Mouse (Mus musculus) heart, embryonic 15.5 days (tissue): ENCODE results near the gene Il20rb. TPM values are rescaled to one million over a fixed set of nuclear protein-coding genes. Genes with fewer than 3 reads are reported as not detected.

ENCODE experiments used
- ATAC-seq: fragments of 200-750 bp; cut with Nextera tagmentation; replicated peaks from 2 replicates; pipeline ENCODE4 v1.8.0; 2017; ENCODE audit warnings: low read depth, moderate TSS enrichment; ENCODE audit not compliant: insufficient number of reproducible peaks, insufficient read depth, low FRiP score
- H3K27ac ChIP-seq: fragments of 300-500 bp; sonication (generic); 2 replicates; pipeline ENCODE4 v1.5.1; 2015; ENCODE audit warnings: mild to moderate bottlenecking, inconsistent platforms
- H3K27me3 ChIP-seq: fragments of 300-500 bp; sonication (generic); 2 replicates; pipeline ENCODE4 v1.6.1; 2015; ENCODE audit warnings: inconsistent platforms
- H3K36me3 ChIP-seq: fragments of 300-500 bp; sonication (generic); 2 replicates; pipeline ENCODE4 v1.6.1; 2015; ENCODE audit warnings: mild to moderate bottlenecking, inconsistent platforms
- H3K4me1 ChIP-seq: fragments of 300-500 bp; sonication (generic); replicated peaks from 2 replicates; pipeline ENCODE4 v1.6.1; 2015; ENCODE audit warnings: inconsistent platforms
- H3K4me2 ChIP-seq: fragments of 300-500 bp; sonication (generic); 2 replicates; pipeline ENCODE4 v1.6.1; 2015; ENCODE audit warnings: inconsistent platforms, mild to moderate bottlenecking, moderate library complexity
- H3K4me3 ChIP-seq: fragments of 300-500 bp; sonication (generic); 2 replicates; pipeline ENCODE4 v1.5.1; 2015; ENCODE audit warnings: mild to moderate bottlenecking, inconsistent platforms
- H3K9ac ChIP-seq: fragments of 300-500 bp; sonication (generic); 2 replicates; pipeline ENCODE4 v1.6.1; 2015; ENCODE audit warnings: mild to moderate bottlenecking, inconsistent platforms
- H3K9me3 ChIP-seq: fragments of 300-500 bp; sonication (generic); replicated peaks from 2 replicates; pipeline ENCODE4 v1.6.1; 2016; ENCODE audit warnings: inconsistent platforms
- WGBS: fragments of 180-500 bp; shearing (Covaris S2); methylation state at CpG from one replicate; pipeline ENCODE4 v1.1.7; 2015; ENCODE audit warnings: mixed read lengths; 5-methylcytosine and 5-hydroxymethylcytosine counted together
- polyA plus RNA-seq: library from polyadenylated mRNA; unstranded; fragments of >200 nt; fragmentation: Nextera tagmentation; extraction: Ambion mirVana; gene quantifications from 2 replicates; pipeline ENCODE4 v1.2.1, GENCODE M21; 2015

Il20rb gene
- polyA plus RNA-seq, 1 experiment from 2014 or later, result 0.88 TPM

DNA sequence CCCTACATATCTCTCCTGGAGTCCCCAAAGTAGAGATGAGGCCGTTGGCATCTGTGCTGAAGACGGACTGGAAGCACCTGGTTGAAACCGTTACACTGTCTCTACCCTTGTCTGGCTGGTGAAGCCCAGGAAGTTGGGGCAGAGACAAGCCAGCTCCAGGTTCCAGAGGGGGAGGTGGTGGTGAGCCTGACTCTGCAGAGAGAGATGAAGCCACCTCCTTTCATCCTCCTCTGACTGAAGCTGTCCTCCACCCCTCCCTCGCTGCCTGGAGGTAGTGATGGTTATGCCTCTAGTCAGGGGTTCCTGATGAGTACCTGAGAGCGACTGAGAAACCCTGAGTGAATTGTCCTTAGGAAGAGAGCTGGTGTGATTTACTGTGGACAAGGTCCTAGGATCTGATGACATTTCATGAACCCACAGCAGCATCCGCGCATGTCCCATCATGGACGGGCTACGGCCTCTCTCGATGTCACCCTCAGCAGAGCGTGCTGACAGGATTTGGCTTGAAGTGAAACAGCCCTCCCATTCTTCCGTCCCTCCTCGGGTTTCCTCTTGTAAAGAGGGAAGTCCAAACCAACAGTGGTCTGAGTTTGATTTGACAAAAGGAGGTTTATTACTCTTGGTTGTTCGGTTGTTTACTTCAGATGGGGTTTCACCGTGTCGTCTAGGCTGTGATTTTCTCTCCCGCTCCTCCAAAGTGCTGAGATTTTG lies 28.5 kb downstream of the Il20rb start:
- no peak overlapping the region for H3K4me3 ChIP-seq
- peak overlapping the region; percentile 12; the same call in 1 of the 2 replicates for H3K4me2 ChIP-seq
- 58% methylated on average over 17 of the region's 17 CpGs for WGBS
- H3K9ac ChIP-seq, result no peak overlapping the region
- no peaks in the 10 kb centered on the region for H3K36me3 ChIP-seq
- no peaks in the 10 kb centered on the region for H3K9me3 ChIP-seq
- no peak for ATAC-seq
- H3K27ac ChIP-seq, result no peak overlapping the region
- H3K4me1 ChIP-seq, result peaks cover 10% of the 10 kb centered on the region
- no peaks in the 10 kb centered on the region for H3K27me3 ChIP-seq

DNA sequence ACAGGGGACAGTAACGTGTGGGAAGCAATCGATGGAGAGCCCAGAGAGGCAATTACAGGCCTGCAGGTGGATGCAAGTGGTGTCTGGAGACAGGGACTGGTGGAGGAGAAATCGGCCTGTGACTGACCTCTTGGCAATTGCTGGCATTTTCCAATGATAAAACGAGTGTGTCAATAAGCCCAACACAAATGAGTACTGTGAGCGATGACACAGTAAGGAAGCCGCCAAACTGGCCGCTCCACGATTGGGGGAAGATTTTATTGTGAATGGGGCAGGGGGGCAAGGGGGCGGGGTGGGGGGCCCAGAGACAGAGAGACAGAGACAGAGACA lies 32.0 kb downstream of the Il20rb start:
- Histone ChIP-seq H3K4me2 (peak overlapping the region; percentile 86), H3K36me3 (no peaks in the 10 kb centered on the region), H3K9me3 (no peaks in the 10 kb centered on the region), H3K27ac (no peak overlapping the region), H3K9ac (peak overlapping the region; percentile 57), H3K27me3 (no peaks in the 10 kb centered on the region), H3K4me1 (peaks cover 13% of the 10 kb centered on the region), H3K4me3 (peak overlapping the region; percentile 51)
- ATAC-seq, result no peak
- 12% methylated on average over 9 of the region's 9 CpGs for WGBS

DNA sequence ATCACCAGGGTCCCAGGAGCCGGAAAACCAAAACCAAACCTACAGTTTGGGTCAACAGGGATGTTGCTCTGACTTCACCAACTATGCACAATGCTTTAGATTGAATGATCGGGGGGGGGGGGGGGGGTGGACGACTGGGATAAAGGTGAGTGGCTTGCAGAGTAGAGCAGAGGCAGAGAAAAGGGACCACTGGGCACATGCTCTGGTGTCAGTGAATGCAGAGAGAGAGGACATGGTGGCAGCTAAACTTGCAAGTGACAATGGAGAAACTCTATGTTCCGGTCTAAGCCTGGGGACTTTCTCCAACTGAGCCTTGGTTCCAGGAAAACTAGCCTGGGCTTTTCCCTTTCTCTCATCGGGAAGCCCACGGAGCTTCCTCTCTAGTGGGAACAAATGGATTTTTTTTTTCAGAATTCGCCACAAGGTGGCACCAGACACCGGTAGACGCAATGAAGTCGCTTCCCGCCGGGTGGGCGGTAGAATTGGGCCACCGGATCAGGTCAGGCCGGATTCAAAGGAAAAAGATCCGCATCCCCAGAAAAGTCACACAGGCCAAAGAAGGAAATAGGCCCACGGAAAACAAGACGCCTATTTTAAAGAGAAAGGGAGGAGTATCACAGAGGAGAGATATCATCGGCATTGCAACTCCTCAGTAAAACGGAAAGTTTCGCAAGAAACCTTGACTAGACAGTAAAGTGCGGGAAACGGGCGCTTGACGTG lies 32.5 kb downstream of the Il20rb start:
- H3K27me3 ChIP-seq, result no peaks in the 10 kb centered on the region
- H3K9me3 ChIP-seq, result no peaks in the 10 kb centered on the region
- H3K36me3 ChIP-seq, result no peaks in the 10 kb centered on the region
- 6% methylated on average over 25 of the region's 25 CpGs for WGBS
- H3K4me3 ChIP-seq, result peak overlapping the region; percentile 51
- no peak overlapping the region for H3K27ac ChIP-seq
- peak overlapping the region; percentile 57 for H3K9ac ChIP-seq
- no peak for ATAC-seq
- peak overlapping the region; percentile 86 for H3K4me2 ChIP-seq
- H3K4me1 ChIP-seq, result peaks cover 13% of the 10 kb centered on the region

DNA sequence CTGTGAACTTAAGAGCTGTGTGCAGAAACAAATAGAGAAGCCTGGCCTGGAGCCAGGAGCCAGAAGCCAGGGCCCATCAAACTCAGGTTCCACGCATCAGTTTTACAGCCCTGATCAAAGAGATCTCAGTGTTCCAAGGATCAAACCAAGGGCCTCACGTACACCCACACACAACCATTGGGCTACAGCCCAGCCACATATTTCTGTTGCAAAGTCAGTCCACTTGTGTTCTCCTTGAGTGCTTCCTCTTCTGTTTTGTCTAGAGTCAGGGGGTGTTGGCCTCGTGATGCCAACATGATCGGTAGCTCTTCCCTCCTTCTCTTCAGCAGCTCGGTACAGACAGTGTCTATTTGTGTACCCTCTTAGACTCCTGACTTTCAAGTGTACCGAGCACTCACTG lies 34.2 kb downstream of the Il20rb start:
- Histone ChIP-seq H3K27me3 (peaks cover 7% of the 10 kb centered on the region; the same call in 1 of the 2 replicates), H3K9ac (no peak overlapping the region), H3K36me3 (no peaks in the 10 kb centered on the region), H3K4me1 (peaks cover 9% of the 10 kb centered on the region), H3K4me3 (no peak overlapping the region), H3K9me3 (no peaks in the 10 kb centered on the region), H3K27ac (peak overlapping the region; percentile 45), H3K4me2 (0 out of 2 replicates have a peak overlapping the region, but pooled peaks have one; percentile 30)
- peak; percentile 60 for ATAC-seq
- 33% methylated on average over 6 of the region's 6 CpGs for WGBS

DNA sequence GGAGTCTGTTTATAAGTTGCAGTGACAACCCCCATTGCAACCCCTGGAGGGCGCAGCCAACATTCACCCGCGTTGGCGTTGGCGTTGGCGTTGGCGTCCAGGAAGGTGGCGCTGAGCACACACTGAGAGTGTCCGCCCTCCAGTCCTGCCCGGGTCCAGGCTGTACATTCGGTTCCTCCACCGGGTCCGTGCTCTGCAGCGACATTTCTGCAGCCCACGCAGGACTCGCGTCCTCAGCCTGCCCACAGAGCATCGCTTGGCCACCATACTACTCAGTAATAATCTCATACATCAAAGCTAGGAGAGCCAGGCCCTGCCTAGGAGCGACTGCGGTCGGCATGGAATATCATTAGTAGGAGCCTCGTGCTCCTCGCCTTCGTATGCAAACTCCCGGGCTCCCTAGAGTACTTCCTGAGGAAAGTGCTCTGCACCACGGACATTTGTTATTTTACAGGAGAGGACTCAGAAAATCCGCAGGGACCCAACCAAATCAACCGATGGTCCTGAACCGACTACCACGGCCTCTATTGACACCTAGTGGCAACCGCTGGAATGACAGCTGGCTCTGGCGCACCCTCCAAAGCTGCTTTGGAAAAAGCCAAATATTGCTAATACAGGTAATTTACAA lies 40.4 kb downstream of the Il20rb start:
- under 1% methylated on average over 32 of the region's 32 CpGs for WGBS
- H3K4me3 ChIP-seq, result peak overlapping the region; percentile 56
- peak; percentile 63 for ATAC-seq
- peak overlapping the region; percentile 29; the same call in 1 of the 2 replicates for H3K27ac ChIP-seq
- H3K4me1 ChIP-seq, result peaks cover 7% of the 10 kb centered on the region
- no peaks in the 10 kb centered on the region for H3K9me3 ChIP-seq
- H3K9ac ChIP-seq, result peak overlapping the region; percentile 36
- peak overlapping the region; percentile 91 for H3K4me2 ChIP-seq
- H3K27me3 ChIP-seq, result peaks cover 10% of the 10 kb centered on the region; the same call in 1 of the 2 replicates
- H3K36me3 ChIP-seq, result no peaks in the 10 kb centered on the region

DNA sequence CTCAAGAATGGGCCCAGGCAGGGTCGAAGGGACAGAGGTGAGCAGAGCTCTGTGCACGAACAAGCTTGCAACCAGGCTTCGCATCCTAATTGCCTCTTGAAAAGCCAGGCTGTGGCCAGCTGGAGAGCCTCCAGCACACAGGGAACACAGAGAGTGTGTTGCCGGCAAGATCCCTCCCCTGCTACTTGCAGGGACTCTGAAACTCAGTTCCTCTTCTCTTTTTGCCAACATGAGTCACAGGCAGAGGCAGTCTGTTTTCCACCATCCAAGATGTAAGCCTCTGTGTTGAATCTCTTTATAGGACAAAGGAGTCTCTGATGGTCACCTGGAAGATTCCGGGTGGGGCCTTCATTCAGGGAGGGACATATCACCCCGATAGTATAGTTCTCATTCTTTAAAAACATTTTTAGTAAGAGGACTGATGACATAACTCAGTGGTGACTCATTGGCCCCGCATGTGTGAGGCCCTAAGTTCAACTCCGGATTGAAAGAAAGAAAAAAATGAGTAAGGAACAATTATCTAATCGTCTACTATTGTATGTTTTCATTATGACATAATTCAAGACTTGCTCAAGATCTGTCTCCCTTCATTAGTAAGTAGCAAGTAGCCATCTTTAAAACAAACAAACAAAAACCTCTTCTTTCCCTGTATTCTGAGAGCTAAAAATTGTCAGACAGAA lies 46.3 kb downstream of the Il20rb start:
- no peaks in the 10 kb centered on the region for H3K36me3 ChIP-seq
- H3K27ac ChIP-seq, result peak overlapping the region; percentile 41
- 0 out of 2 replicates have a peak, but pooled peaks cover 3% of the 10 kb centered on the region for H3K27me3 ChIP-seq
- no peak overlapping the region for H3K9ac ChIP-seq
- H3K9me3 ChIP-seq, result no peaks in the 10 kb centered on the region
- no peak; the same call in 1 of the 2 replicates for ATAC-seq
- H3K4me2 ChIP-seq, result no peak overlapping the region
- no peak overlapping the region for H3K4me3 ChIP-seq
- 35% methylated on average over 9 of the region's 9 CpGs for WGBS
- peaks cover 5% of the 10 kb centered on the region; the same call in 1 of the 2 replicates for H3K4me1 ChIP-seq

DNA sequence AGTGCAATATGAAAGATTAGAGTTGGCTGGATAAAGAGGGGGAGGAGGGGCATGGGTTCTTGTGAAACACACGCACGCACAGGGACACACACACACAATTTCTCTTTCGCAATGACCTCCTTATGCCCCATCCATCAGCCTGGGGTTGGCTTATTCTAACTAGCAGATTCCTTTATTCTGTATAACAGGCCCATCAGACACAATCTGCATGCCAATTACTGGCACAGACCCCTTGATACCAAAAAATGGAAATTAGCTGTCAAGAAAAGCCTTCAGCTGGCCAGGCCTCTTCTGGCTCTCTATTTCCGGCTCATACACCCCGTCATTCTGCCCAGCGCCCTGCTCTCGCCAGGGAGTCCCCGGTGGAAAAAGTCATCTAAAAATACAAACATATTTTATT lies 47.1 kb downstream of the Il20rb start:
- ATAC-seq, result no peak

DNA sequence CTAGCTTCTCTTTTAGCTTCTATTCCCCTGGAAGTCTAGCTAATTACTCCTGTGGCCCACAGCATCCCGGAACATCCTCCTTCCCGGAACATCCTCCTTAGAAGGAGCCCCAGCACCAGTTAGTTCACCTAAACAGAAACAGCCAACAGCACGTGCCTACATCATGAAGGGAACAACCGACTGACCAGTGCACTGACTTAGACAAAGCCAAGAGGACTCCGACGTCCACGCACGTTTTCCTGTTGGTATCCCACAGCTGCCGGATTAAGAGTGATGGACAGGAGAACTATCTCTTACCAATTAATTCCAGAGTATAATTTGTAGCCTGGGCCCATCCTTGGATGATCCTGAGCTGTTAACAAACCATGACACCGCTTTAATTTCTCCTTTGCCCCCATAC lies 47.6 kb downstream of the Il20rb start:
- Histone ChIP-seq H3K4me1 (peaks cover 5% of the 10 kb centered on the region; the same call in 1 of the 2 replicates), H3K4me2 (no peak overlapping the region), H3K27me3 (0 out of 2 replicates have a peak, but pooled peaks cover 3% of the 10 kb centered on the region), H3K36me3 (no peaks in the 10 kb centered on the region), H3K9me3 (no peaks in the 10 kb centered on the region), H3K9ac (no peak overlapping the region), H3K4me3 (no peak overlapping the region), H3K27ac (no peak overlapping the region)
- WGBS, result 90% methylated on average over 10 of the region's 10 CpGs
- no peak for ATAC-seq

More for the DNA sequence above, 47.1 kb downstream of the Il20rb start:
- Histone ChIP-seq H3K36me3 (no peaks in the 10 kb centered on the region), H3K27ac (no peak overlapping the region), H3K4me1 (peaks cover 5% of the 10 kb centered on the region; the same call in 1 of the 2 replicates), H3K9ac (no peak overlapping the region), H3K4me2 (no peak overlapping the region), H3K4me3 (no peak overlapping the region), H3K27me3 (0 out of 2 replicates have a peak, but pooled peaks cover 3% of the 10 kb centered on the region), H3K9me3 (no peaks in the 10 kb centered on the region)
- 81% methylated on average over 8 of the region's 8 CpGs for WGBS

DNA sequence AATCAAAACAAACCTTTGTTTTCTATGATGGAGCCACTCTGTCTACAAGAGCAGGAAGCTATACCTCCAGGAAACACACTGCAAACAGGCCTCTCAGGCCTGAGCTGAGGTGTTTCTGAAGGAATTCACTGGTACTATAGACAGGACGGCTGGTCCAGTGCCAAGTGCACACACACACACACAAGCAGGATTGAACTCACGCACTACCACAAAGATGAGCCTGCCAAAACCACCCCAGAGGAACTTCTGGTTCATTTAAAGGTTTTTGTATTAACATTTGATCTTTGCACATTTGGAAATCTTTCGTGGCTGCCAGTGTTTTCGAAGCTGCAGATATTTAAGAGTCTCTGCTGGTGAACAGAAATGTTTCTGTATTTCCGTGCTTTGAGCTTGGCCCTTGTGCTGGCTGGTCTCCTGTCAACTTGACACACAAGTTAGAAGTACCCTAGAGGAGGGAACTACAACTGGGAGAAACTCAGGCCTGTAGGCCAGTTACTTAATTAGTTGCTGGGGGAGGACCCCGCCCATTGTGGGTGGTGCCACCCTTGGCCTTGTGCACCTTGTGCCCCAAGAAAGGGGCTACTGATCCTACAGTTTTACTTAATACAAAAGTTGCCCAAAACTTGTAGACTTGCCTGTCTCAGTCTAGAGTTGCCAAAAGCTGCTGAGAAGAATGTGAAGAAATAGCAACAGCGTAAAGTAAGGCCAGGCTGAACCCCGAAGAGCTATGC lies 49.6 kb downstream of the Il20rb start:
- H3K27ac ChIP-seq, result no peak overlapping the region
- no peak overlapping the region for H3K4me2 ChIP-seq
- no peak overlapping the region for H3K9ac ChIP-seq
- H3K9me3 ChIP-seq, result no peaks in the 10 kb centered on the region
- ATAC-seq, result no peak
- H3K36me3 ChIP-seq, result no peaks in the 10 kb centered on the region
- no peak overlapping the region for H3K4me3 ChIP-seq
- peaks cover 5% of the 10 kb centered on the region; the same call in 1 of the 2 replicates for H3K4me1 ChIP-seq
- 67% methylated on average over 8 of the region's 8 CpGs for WGBS
- H3K27me3 ChIP-seq, result no peaks in the 10 kb centered on the region

DNA sequence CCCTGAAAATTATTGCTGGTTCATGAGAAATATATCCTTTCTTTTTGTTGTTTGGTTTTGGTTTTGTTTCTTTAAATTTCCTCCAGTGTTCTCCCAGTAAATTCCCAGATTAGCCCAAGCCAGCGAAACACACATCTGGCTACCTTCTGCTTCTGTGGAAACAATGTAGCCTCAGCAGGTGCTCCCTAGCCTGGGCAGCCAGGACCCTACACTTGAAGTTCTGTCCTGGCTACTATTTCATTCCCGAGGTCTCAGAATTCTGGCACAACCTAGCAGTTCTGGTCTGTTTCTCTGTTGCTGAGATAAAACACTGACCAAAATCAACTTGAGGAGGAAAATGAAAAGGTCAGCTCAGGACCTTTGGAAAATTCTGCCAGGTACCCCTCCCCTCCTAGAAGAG lies 55.2 kb downstream of the Il20rb start:
- Histone ChIP-seq H3K36me3 (no peaks in the 10 kb centered on the region), H3K4me1 (no peaks in the 10 kb centered on the region), H3K27ac (no peak overlapping the region), H3K27me3 (no peaks in the 10 kb centered on the region), H3K9me3 (no peaks in the 10 kb centered on the region), H3K4me3 (no peak overlapping the region), H3K9ac (no peak overlapping the region), H3K4me2 (no peak overlapping the region)
- no peak for ATAC-seq
- 73% methylated on average over 2 of the region's 2 CpGs for WGBS
